Mouse (Mus musculus): Measurements from ENCODE around the gene Mgea5. TPM values are rescaled to one million over a fixed set of nuclear protein-coding genes. Genes with fewer than 3 reads are reported as not detected.

Mgea5 gene
- polyA plus RNA-seq, 1 experiment from 2014 or later, result 79.4 TPM

GRCm38 (mm10) chr19:45795406-45795944 lies 11.8 kb upstream of the Mgea5 start:
- WGBS, result 42% methylated on average over 15 of the region's 15 CpGs
- H3K4me2 ChIP-seq, result peak overlapping the region; percentile 40

DNA sequence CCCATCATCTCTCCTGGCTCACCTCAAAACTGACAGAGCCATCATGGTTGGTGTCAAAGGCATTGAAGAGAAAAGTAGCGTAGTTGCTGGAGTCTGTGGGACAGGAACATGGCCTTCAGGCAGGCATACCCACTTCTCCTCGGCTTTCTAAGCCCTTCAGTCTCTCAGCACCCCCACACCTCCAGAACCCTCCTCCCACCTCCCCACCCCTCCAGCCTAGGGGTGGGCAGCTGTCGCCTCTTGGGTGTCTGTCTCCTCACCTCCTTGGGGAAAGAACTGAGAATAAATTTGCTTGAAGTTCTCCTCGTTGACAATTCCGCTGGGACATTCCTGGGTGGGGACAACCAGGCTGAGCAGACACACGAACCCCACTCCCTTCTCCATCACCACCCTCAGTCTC lies 11.1 kb upstream of the Mgea5 start:
- no peak for ATAC-seq (ENCODE audit: low read depth)
- Histone ChIP-seq H3K27ac (replicated peaks) (no peak overlapping the region), H3K4me3 (no peak overlapping the region), H3K4me1 (replicated peaks) (peaks cover 11% of the 10 kb centered on the region; the same call in 1 of the 2 replicates), H3K9me3 (no peaks in the 10 kb centered on the region), H3K27me3 (no peaks in the 10 kb centered on the region), H3K4me2 (no peak overlapping the region), H3K9ac (no peak overlapping the region), H3K36me3 (no peaks in the 10 kb centered on the region)
- WGBS, result 86% methylated on average over 6 of the region's 6 CpGs

More at GRCm38 (mm10) chr19:45795406-45795944, 11.8 kb upstream of the Mgea5 start:
- no peaks in the 10 kb centered on the region for H3K36me3 ChIP-seq
- peaks cover 11% of the 10 kb centered on the region; the same call in 1 of the 2 replicates for H3K4me1 ChIP-seq (replicated peaks)
- H3K27ac ChIP-seq (replicated peaks), result no peak overlapping the region
- H3K9me3 ChIP-seq, result no peaks in the 10 kb centered on the region
- no peak overlapping the region for H3K4me3 ChIP-seq
- no peaks in the 10 kb centered on the region for H3K27me3 ChIP-seq
- ATAC-seq (ENCODE audit: low read depth), result no peak
- no peak overlapping the region for H3K9ac ChIP-seq

DNA sequence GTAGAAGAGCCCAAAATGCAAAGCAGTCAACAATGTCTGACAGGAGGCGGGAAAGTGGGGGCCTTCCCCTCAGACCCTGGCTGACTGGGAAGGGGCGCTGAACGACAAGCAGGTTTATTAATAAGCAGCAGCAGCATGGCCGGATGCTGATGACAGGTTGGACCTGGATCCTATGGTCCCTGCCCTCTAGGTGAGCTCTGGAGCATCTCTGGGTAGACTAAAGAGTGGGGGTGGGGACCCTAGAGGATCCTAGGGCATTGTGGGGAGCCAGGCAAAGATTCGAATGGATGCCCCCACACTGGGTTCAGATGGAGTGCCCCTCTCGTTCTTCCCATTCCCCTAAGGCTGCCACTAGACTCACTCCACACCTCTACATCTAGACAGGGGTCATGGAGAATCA lies 8.8 kb upstream of the Mgea5 start:
- H3K27me3 ChIP-seq, result no peaks in the 10 kb centered on the region
- H3K4me3 ChIP-seq, result no peak overlapping the region
- H3K36me3 ChIP-seq, result no peaks in the 10 kb centered on the region
- H3K4me2 ChIP-seq, result no peak overlapping the region
- H3K9me3 ChIP-seq, result no peaks in the 10 kb centered on the region
- H3K4me1 ChIP-seq (replicated peaks), result peaks cover 11% of the 10 kb centered on the region; the same call in 1 of the 2 replicates
- no peak overlapping the region for H3K9ac ChIP-seq
- H3K27ac ChIP-seq (replicated peaks), result no peak overlapping the region
- WGBS, result 89% methylated on average over 6 of the region's 6 CpGs
- no peak for ATAC-seq (ENCODE audit: low read depth)

DNA sequence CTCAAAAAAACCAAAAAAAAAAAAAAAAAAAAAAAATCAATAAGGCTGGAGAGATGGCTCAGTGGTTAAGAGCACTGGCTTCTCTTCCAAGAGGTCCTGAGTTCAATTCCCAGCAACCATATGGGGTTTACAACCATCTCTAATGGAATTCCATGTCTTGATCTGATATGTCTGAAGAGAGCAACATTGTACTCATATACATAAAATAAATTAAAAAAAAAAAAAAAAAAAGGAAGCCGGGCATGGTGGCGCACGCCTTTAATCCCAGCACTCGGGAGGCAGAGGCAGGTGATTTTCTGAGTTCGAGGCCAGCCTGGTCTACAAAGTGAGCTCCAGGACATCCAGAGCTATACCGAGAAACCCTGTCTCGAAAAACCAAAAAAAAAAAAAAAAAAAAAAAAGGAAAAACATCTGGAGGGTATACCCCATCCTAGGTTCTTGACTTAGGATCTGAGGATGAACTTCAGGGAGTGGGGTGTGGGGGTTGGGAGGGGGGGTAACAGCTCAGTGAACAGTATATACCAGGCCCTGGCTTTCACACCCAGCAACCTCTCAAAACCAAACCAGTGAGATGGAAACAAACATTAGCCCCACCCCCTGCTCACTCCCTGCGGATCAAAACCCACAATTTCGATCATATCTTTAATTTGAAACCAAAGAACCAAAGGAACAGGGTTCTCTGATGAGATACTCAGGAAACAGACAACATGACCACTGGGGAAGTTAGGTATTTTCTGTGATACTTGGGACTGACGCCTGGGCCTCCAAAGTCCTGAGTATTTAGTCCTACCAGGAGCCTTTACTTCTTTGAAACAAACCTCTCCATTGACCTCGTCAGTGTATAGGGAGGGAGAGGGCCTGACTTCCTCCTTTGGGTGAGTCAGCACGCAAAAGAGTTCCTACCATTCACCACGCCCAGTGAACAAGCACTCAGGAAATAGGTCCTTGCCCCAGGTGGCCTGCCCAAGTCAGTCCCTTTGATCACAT lies 6.5 kb upstream of the Mgea5 start:
- no peaks in the 10 kb centered on the region for H3K9me3 ChIP-seq
- H3K27ac ChIP-seq (replicated peaks), result no peak overlapping the region
- H3K9ac ChIP-seq, result no peak overlapping the region
- no peak overlapping the region for H3K4me2 ChIP-seq
- no peak overlapping the region for H3K4me3 ChIP-seq
- no peaks in the 10 kb centered on the region for H3K36me3 ChIP-seq
- ATAC-seq (ENCODE audit: low read depth), result no peak
- H3K27me3 ChIP-seq, result no peaks in the 10 kb centered on the region
- 77% methylated on average over 13 of the region's 13 CpGs for WGBS
- H3K4me1 ChIP-seq (replicated peaks), result no peaks in the 10 kb centered on the region

- Histone ChIP-seq H3K4me3 (no peak overlapping the region), H3K27ac (replicated peaks) (no peak overlapping the region), H3K9me3 (no peaks in the 10 kb centered on the region), H3K9ac (no peak overlapping the region), H3K27me3 (no peaks in the 10 kb centered on the region), H3K36me3 (no peaks in the 10 kb centered on the region), H3K4me2 (no peak overlapping the region), H3K4me1 (replicated peaks) (0 out of 2 replicates have a peak, but pooled peaks cover under 1% of the 10 kb centered on the region)
- no peak for ATAC-seq (ENCODE audit: low read depth)
- WGBS, result 37% methylated on average over 7 of the region's 7 CpGs
Observed at GRCm38 (mm10) chr19:45789365-45789764, 5.7 kb upstream of the Mgea5 start.

DNA sequence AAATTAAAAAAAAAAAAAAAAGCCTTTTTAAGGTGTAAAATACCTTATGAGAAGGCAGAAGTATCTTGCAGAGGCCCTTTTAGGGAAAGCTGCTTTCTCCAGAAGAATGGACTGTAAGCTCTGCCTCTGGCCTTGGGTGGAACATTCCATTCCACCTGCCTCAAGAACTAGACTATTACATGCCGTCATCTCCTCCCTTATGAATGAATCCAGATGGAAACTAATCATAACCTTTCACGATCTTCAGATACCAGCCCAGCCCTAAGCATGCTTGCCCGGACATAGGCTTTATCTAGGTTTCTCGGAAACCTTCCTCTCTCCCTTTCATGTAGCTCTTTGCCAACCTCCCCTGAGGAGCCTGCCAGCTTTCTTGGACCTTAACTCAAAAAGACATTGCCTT lies 4.7 kb upstream of the Mgea5 start:
- Histone ChIP-seq H3K4me1 (replicated peaks) (peaks cover 6% of the 10 kb centered on the region), H3K4me3 (no peak overlapping the region), H3K4me2 (no peak overlapping the region), H3K27ac (replicated peaks) (no peak overlapping the region), H3K36me3 (no peaks in the 10 kb centered on the region), H3K27me3 (no peaks in the 10 kb centered on the region), H3K9ac (no peak overlapping the region), H3K9me3 (no peaks in the 10 kb centered on the region)
- ATAC-seq (ENCODE audit: low read depth), result no peak
- WGBS, result 94% methylated on average over 4 of the region's 4 CpGs

DNA sequence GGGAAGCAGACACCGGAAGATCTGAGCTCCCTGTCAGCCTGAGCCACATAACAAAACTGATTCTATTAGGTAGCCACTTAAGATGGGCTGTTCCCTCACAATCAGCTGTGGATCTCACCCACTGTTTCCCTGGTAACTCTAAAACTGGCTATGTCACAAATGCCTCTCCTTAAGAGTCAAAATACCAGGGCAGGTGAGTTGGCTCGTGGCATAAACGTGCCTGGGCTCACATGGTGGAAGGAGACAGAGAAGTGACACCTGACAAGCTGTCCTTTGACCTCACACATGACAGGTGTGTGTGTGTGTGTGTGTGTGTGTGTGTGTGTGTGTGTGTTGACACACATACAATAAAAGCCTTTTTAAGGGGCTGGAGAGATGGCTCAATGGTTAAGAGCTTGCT lies 3.8 kb upstream of the Mgea5 start:
- WGBS, result 85% methylated on average over 3 of the region's 3 CpGs

GRCm38 (mm10) chr19:45785470-45785869 lies 1.8 kb upstream of the Mgea5 start:
- Histone ChIP-seq H3K9me3 (no peaks in the 10 kb centered on the region), H3K4me2 (no peak overlapping the region), H3K36me3 (0 out of 2 replicates have a peak, but pooled peaks cover under 1% of the 10 kb centered on the region), H3K4me1 (replicated peaks) (peaks cover 24% of the 10 kb centered on the region), H3K4me3 (no peak overlapping the region), H3K27ac (replicated peaks) (no peak overlapping the region), H3K27me3 (no peaks in the 10 kb centered on the region), H3K9ac (no peak overlapping the region)
- 62% methylated on average over 3 of the region's 3 CpGs for WGBS
- ATAC-seq (ENCODE audit: low read depth), result no peak

More for the DNA sequence above, 3.8 kb upstream of the Mgea5 start:
- H3K4me1 ChIP-seq (replicated peaks), result peaks cover 6% of the 10 kb centered on the region
- H3K9ac ChIP-seq, result no peak overlapping the region
- no peak overlapping the region for H3K4me3 ChIP-seq
- no peak for ATAC-seq (ENCODE audit: low read depth)
- H3K36me3 ChIP-seq, result no peaks in the 10 kb centered on the region
- H3K9me3 ChIP-seq, result no peaks in the 10 kb centered on the region
- H3K27ac ChIP-seq (replicated peaks), result no peak overlapping the region
- no peak overlapping the region for H3K4me2 ChIP-seq
- H3K27me3 ChIP-seq, result no peaks in the 10 kb centered on the region

DNA sequence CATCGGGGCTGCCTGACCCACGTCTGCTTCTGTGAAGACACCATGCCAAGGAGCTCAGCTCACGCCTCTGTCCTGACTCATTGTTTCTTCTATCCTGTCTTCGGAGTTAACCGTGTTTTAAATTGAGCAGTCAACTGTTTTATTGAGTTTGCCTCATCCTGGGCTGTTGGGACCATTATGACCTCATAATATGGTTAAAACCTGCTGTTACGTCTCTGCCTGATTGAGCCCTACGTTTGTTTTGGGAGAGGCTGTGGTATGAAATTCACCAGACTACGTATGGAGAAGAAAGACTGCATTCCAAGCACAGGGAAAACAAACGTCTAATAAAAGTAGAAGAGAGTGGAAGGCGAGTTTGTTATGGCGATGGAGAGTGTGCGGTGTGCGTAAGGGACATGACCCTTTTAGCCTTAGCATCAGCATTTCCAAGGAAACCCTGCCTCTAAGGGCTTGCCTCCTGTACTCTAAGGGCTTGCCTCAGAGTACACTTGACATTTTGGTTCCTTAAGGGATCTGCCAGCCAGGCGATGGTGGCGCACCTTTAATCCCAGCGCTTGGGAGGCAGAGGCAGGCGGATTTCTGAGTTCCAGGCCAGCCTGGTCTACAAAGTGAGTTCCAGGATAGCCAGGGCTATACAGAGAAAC lies 418 bp upstream of the Mgea5 start:
- peak overlapping the region; percentile 64 for H3K4me2 ChIP-seq
- peaks cover 14% of the 10 kb centered on the region; the same call in 1 of the 2 replicates for H3K36me3 ChIP-seq
- H3K9ac ChIP-seq, result peak overlapping the region; percentile 51
- no peak for ATAC-seq (ENCODE audit: low read depth)
- H3K27me3 ChIP-seq, result no peaks in the 10 kb centered on the region
- 33% methylated on average over 17 of the region's 17 CpGs for WGBS
- peaks cover 38% of the 10 kb centered on the region for H3K4me1 ChIP-seq (replicated peaks)
- H3K27ac ChIP-seq (replicated peaks), result peak overlapping the region; percentile 55
- no peaks in the 10 kb centered on the region for H3K9me3 ChIP-seq
- peak overlapping the region; percentile 100 for H3K4me3 ChIP-seq

GRCm38 (mm10) chr19:45782315-45783001 lies 1.2 kb downstream of the Mgea5 start:
- peaks cover 39% of the 10 kb centered on the region for H3K4me1 ChIP-seq (replicated peaks)
- H3K9me3 ChIP-seq, result no peaks in the 10 kb centered on the region
- H3K9ac ChIP-seq, result peak overlapping the region; percentile 99
- H3K36me3 ChIP-seq, result peaks cover 28% of the 10 kb centered on the region
- WGBS, result under 1% methylated on average over 36 of the region's 36 CpGs
- H3K4me2 ChIP-seq, result peak overlapping the region; percentile 64
- peak overlapping the region; percentile 100 for H3K4me3 ChIP-seq
- no peaks in the 10 kb centered on the region for H3K27me3 ChIP-seq
- ATAC-seq (ENCODE audit: low read depth), result peak; percentile 59
- peak overlapping the region; percentile 99 for H3K27ac ChIP-seq (replicated peaks)

DNA sequence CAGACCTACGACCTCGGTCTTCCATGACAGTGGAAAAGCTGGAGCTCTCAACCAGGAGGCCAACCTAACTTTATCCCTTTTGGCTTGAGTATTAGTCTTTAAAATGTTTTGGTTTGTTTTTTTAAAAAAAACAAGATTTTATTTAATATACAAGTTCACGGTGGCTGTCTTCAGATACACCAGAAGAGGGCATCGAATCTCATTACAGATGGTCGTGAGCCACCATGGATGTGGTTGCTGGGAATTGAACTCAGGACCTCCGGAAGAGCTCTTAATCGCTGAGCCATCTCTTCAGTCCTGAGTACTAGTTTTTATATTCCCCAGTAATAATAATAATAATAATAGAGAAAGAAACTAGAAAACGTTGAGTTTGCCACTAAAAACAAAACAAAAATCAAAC lies 2.0 kb downstream of the Mgea5 start:
- 63% methylated on average over 8 of the region's 8 CpGs for WGBS
- peak overlapping the region; percentile 64 for H3K4me2 ChIP-seq
- peaks cover 39% of the 10 kb centered on the region for H3K4me1 ChIP-seq (replicated peaks)
- peak overlapping the region; percentile 100 for H3K4me3 ChIP-seq
- H3K27ac ChIP-seq (replicated peaks), result no peak overlapping the region
- H3K27me3 ChIP-seq, result no peaks in the 10 kb centered on the region
- no peak for ATAC-seq (ENCODE audit: low read depth)
- H3K36me3 ChIP-seq, result peaks cover 36% of the 10 kb centered on the region
- H3K9ac ChIP-seq, result peak overlapping the region; percentile 9; the same call in 1 of the 2 replicates
- H3K9me3 ChIP-seq, result no peaks in the 10 kb centered on the region

Data from neural tube, embryonic 13.5 days (tissue).